Mouse (Mus musculus): ENCODE results near the gene Pitx1. TPM values are rescaled to one million over a fixed set of nuclear protein-coding genes. Genes with fewer than 3 reads are reported as not detected.

The Pitx1 gene
- total RNA-seq, 2 experiments from 2014 or later: 0.15 to 0.22 TPM

DNA sequence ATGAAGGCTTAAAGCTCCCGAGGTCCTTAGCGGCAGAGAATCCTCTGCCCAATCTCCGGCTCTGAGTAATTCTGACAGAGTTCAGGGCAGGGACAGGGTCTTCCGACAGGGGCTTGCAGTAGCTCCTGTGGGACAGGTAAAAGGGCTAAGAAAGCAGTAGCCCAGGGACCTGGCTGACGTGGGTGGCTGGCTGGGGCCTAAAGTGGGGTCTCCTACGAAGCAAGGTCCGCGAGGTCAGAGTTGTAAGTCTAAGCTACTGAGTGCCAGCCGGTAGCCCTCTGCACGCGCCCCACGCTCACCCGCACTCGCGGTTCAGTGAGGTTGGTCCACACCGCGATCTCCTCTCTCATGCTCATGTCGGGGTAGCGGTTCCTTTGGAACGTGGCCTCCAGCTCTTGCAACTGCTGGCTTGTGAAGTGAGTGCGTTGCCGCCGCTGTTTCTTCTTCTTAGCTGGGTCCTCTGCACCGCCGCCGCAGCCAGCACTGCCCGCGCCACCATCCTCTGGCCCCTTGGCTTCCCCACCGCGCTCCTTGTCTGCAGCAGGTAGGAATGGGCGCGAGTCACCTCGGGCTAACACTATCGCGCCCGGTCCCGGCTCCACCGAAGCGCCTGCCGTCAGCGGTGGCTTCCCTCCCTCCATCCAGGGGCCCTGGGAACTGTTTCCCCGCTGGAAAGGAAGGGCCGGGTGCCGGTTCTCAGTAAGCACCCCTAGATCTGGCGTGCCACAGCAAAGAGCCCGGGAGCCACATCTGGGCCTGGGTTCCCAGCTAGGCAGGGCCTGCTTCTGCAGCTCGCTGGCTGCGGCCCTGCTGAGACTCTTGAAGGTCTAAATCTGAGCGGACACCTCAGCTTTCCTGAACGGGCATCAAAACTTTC is 7.6 kb downstream of the Pitx1 start:
- no peak for TF ChIP-seq CTCF (IDR thresholded peaks at IDR 0.05)
- peak; percentile 42 for DNase-seq
- Histone ChIP-seq H3K4me3 (peak overlapping the region; percentile 67), H3K27ac (peak overlapping the region; percentile 50)
- intact Hi-C loops (cut with DNase I): no loop called here

DNA sequence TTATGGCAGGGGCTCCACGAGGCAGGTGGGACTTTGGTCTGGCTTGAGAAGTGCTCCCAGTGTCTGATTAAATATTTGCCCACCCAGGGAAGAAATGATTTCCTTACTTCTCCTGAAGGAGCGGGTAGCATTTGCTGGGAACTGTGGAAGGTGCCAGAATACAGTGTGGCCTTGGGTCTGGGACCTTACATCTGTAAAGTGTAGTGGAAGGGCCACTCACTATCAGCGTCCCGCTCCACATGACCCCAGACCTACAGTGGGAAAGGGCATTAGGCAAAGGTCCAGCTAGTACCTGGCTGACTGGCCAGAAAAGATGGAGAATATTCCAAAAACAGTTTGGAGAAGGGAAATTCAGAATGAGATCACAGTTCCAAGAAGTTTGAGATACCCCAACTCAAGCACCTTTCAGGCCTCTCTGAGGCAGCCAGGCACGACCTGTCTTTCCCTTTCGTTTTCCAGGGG is 8.3 kb downstream of the Pitx1 start:
- no peak for TF ChIP-seq CTCF (IDR thresholded peaks at IDR 0.05)
- DNase-seq: no peak
- Histone ChIP-seq H3K4me3 (peak overlapping the region; percentile 67), H3K27ac (peak overlapping the region; percentile 50; the same call in 1 of the 2 replicates)
- intact Hi-C loops (cut with DNase I): no loop called here

DNA sequence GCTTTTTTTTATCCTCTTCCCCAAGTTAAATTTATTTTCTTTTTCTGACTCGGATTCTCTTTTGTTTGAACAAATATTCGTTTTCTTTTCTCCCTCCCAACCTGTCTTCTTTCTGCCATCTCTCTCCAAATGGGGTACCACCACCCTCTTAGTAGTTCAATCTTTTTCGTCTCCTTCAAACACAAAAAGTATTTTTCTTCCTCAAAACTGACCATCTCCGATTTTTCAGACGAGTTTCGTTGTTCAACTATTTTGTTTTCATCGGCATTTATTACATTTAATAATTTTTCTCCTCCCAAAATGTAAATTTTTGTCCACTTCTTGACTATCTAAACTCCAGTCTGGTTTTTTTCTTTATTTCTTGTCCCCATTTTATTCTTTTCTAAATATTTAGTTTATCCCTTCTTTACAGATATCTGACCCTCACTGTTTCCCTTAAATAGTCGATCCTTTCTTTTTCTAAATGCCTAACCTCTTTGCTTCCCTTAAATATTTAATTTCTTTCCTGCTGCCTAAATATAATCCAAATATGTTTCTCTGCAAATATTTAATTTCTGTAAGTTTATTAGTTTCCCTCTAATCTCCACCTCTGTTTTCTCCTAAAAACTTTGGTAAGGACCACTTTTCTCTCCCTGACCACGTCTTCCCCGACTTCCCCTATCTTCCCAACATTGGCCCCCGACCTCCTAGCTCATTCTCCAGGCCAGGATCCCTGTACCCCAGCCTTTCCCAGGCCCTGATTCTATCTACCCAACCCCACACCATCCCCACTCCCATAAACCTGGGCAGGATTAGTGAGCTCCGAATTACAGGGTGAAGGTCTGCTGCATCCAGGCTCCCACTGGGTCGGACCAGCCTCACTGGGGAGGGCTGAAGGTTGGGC is 9.0 kb downstream of the Pitx1 start:
- no peak for TF ChIP-seq CTCF (IDR thresholded peaks at IDR 0.05)
- intact Hi-C loops (cut with DNase I): no loop called here
- no peak for DNase-seq
- H3K4me3 ChIP-seq: peak overlapping the region; percentile 67
- peak overlapping the region; percentile 50; the same call in 1 of the 2 replicates for H3K27ac ChIP-seq

DNA sequence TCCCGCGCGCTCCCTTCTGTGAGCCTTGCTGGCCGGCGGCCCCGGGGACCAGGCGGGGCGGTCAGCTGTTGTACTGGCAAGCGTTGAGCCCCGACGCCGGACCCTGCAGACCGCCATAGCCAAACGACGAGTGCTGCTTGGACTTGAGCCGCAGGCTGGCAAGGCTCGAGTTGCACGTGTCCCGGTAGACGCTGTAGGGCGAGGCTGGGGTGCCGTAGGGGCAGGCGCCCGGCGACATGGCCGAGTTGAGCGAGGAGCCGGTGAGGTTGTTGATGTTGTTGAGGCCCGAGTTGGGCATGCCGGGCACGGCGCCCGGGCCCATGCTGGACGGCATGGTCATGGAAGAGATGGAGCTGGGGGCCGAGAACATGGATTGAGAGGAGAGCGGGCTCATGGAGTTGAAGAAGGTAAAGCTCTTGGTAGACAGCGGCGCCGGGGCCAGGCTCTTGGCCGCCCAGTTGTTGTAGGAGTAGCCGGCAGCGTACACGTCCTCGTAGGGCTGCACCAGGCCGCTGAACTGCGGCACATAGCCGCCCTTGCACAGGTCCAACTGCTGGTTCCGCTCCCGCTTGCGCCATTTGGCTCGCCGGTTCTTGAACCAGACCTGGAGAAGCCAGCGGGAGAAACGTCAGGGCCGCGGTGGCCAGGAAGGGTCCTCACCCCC is 9.9 kb downstream of the Pitx1 start:
- peak overlapping the region; percentile 53 for H3K27ac ChIP-seq
- intact Hi-C loops (cut with DNase I): no loop called here
- TF ChIP-seq CTCF (IDR thresholded peaks at IDR 0.05): no peak
- H3K4me3 ChIP-seq: peak overlapping the region; percentile 48
- peak; percentile 48 for DNase-seq

DNA sequence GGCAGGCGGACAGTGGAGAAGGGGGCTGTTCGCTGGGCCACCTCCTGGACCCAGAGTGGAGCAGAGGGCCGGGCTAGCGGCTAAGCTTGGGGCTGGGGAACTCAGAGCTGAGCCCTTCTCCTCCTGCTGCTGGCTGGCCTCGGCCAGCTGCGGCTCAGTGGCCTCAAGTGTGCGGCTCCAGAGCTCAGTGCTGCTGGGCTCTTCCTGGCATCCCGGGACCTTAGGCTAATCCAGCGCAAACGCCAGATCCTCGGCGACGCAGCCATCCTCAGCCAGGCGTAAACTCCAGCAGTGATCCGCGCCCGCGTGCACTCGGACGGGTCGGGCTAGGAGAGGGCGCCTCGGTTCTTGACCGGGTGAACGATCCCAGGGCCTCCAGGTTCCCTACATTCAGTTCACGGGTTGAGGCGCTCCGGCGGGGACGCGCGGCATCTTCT is 10.7 kb downstream of the Pitx1 start:
- peak; percentile 31 for DNase-seq
- Histone ChIP-seq H3K4me3 (peak overlapping the region; percentile 48), H3K27ac (no peak overlapping the region)
- TF ChIP-seq CTCF (IDR thresholded peaks at IDR 0.05): no peak
- intact Hi-C loops (cut with DNase I): no loop called here

DNA sequence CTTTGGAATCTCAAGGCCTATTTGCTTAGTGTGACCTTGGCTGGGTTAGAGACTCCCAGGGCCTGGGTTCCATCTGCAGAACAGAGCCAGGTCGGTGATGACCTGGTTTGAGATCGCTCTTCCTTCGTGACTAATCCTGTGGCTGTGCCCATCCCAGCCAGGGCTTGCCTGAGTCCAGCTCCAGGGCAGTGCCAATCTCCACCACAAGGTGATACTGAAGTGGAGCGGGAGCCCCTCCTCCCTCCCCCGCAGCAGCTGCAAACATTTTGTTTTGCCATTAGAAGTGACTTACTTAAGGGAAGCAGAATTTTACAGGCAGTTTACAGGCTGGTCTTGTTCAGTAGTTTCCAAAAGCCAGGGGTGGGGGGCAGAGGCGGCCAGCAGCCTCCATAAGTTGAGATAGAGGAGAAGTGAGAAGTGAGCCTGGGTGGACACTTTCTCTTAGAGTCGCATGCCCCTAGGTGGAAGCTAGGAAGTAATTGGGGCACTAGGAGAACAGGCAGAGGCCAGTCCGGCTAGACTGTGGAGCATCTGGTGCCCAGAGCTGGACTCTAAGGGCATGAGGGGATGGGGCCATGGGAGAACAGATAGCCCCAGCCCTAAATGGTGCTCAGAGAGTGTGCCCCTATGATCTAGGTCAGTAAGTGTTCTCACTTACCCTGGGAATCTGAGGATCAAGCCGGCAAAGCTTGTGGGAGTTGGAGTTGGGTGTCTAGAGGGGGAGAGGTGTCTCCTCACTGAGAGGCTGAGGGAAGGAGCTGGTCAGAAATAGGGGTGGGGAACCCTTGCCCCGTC is 11.6 kb downstream of the Pitx1 start:
- intact Hi-C loops (cut with DNase I): no loop called here
- peak; percentile 17; the same call in 1 of the 2 replicates for TF ChIP-seq CTCF (IDR thresholded peaks at IDR 0.05)
- peak; percentile 12 for DNase-seq
- Histone ChIP-seq H3K27ac (no peak overlapping the region), H3K4me3 (no peak overlapping the region)

DNA sequence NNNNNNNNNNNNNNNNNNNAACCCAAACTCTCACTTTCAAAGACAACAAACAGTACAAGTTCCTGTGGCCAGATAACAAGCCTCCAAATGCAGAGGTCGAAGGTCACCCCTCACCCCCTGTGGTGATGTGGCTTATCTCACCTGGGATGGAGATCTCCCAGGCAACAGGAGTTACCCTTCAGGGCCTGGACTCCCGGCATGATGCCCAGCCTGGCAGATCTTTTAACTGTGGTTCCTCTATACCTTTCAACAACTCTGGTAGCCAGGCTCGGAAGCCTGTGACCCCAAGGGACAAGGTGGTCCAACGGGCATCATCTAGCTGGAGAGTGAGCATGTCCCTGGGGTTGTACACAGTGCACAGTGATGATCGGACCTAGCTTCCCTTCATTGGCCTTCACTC is 13.5 kb downstream of the Pitx1 start:
- Histone ChIP-seq H3K4me3 (no peak overlapping the region), H3K27ac (no peak overlapping the region)
- no peak for TF ChIP-seq CTCF (IDR thresholded peaks at IDR 0.05)
- intact Hi-C loops (cut with DNase I): no loop called here
- DNase-seq: peak; percentile 12

DNA sequence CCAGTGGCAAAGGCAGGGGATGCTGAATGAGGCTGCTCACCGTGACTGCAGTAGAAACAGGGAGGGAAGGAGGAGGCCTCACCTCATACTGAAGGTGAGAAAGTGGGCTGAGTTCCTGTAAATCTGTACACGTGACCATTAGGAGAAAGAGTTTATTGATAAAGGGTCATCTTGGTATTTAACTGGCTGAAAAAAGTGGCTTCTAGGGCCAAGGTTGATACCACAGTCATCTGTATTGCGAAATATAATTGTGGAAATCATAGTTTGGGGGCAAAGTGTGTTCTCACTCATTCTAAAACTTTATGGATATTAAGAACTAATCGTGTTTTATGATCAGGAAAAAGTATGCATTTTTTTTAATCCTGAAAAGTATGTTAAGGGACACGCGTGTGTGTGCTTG is 21.2 kb downstream of the Pitx1 start:
- Histone ChIP-seq H3K27ac (no peak overlapping the region), H3K4me3 (no peak overlapping the region)
- DNase-seq: no peak
- no peak for TF ChIP-seq CTCF (IDR thresholded peaks at IDR 0.05)
- intact Hi-C loops (cut with DNase I): no loop called here

DNA sequence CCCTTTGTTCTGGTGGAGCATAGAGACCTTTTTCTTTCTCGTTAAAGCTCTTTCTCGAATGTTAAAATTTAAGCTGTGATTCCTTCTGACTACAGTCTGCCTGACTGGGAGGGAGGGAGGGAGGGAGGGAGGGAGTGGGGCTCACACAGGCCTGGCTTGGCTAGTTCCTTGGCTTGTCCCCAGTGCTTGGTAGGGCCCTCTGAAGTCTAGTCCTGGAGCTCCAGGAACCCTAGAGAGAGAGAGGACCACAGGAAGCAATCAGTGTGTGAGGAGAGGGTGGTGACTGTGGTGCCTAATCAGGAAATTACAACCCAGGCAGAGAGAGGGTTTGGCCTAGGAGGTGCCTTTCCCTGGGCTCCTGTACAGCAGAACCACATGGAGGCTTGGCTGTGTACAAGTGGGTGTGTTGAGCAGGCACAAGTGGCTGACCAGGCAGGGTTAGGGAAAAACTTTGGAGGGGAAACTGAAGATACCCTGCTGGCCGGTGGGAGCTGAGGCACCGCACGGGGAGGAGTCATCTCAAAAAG is 22.4 kb downstream of the Pitx1 start:
- no peak for TF ChIP-seq CTCF (IDR thresholded peaks at IDR 0.05)
- no peak overlapping the region for H3K4me3 ChIP-seq
- no peak for DNase-seq
- no peak overlapping the region for H3K27ac ChIP-seq
- intact Hi-C loops (cut with DNase I): no loop called here

DNA sequence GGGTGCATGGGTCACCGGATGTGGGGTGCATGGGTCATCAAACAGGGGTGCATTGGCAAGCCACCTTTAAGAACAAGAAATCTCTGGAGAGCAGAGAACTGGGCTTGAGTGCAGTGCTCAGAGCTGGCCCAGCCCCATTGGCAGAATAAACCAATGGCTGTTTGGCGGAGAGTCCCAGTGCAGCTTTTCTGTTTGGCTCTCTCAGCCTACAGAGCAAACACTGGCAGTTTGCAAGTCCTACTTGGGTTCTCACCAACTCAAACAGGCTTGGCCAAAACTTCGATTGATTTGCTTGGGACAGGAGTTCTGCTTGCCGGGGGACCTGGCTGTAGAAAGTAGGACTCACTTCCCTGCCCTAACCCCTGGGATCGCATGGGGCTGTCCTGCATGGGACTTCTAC is 25.0 kb downstream of the Pitx1 start:
- no peak overlapping the region for H3K27ac ChIP-seq
- intact Hi-C loops (cut with DNase I): no loop called here
- no peak for TF ChIP-seq CTCF (IDR thresholded peaks at IDR 0.05)
- H3K4me3 ChIP-seq: no peak overlapping the region
- DNase-seq: peak; percentile 38

DNA sequence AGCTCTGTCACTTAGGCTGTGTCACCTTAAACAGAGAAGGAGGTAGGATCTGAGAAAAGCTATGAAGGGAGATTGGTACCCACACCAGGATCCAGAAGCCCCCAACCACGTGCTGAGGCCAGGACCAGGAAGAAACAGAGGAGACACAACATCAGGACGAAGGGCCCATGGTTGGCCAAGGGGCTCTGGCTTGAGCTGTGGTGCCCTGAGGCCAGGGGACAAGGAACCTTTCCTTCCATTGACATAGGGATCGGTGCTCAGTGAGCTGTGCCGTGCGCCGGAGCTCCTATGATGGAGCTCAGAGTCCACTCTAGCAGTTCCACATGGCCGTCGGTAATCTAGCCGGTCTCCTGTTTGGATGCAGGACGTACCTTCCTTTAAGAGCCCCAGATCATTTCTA is 26.3 kb downstream of the Pitx1 start:
- DNase-seq: no peak
- no peak overlapping the region for H3K4me3 ChIP-seq
- intact Hi-C loops (cut with DNase I): no loop called here
- no peak for TF ChIP-seq CTCF (IDR thresholded peaks at IDR 0.05)
- H3K27ac ChIP-seq: no peak overlapping the region
